Mouse (Mus musculus): ENCODE measurements around the gene Cd40lg. TPM values are rescaled to one million over a fixed set of nuclear protein-coding genes. Genes with fewer than 3 reads are reported as not detected.

The Cd40lg gene
- polyA plus RNA-seq, 1 experiment = not detected

DNA sequence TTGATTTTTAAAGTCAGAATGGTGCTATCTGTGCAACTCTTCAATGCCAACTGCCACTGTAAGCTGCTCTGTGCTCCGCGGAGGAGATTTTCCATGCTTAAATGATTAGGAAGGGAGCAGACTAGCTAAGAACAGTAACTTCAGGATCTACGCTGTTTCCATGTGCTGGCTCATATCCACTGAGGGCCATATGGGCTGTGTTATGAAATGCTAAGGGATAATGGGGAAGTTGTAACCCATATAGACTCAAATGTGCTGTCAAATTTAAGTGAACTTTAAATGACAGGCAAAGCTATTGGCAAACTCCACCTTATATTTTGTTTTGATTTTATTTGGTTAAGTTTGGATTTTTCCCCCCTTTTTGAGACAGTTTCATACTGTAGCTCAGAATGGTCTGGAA is 919 bp downstream of the Cd40lg start:
- peak; percentile 20 for DNase-seq (ENCODE audit: low read depth)
- TF ChIP-seq CTCF (IDR thresholded peaks at IDR 0.05; ENCODE audit: borderline replicate concordance, extremely low read depth, insufficient read depth, insufficient read length) (no peak), POLR2A (IDR thresholded peaks at IDR 0.05; ENCODE audit: borderline replicate concordance, extremely low read depth, insufficient read depth, insufficient read length, poor library complexity, severe bottlenecking) (no peak)

DNA sequence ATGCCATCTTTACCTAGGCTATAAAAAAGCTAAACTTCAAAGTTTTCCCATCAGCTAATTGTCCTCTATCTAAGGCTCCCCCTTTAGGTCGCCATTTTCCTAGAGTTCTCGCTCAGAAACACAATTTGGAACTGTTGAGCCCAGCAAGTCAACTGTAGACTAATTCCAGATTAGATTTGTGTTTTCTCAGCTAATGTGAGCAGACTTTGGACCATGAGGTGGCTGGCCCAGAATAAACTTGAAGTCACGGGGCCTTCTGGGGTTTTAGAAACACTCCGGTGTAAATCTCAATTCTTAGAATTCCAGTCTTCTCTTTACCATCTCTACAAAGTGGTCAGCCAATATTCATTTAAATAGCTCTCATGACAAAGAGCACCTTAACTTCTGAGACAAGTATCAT is 3.6 kb downstream of the Cd40lg start:
- TF ChIP-seq POLR2A (IDR thresholded peaks at IDR 0.05; ENCODE audit: borderline replicate concordance, extremely low read depth, insufficient read depth, insufficient read length, poor library complexity, severe bottlenecking) (no peak), CTCF (IDR thresholded peaks at IDR 0.05; ENCODE audit: borderline replicate concordance, extremely low read depth, insufficient read depth, insufficient read length) (no peak)
- DNase-seq (ENCODE audit: low read depth) = no peak

DNA sequence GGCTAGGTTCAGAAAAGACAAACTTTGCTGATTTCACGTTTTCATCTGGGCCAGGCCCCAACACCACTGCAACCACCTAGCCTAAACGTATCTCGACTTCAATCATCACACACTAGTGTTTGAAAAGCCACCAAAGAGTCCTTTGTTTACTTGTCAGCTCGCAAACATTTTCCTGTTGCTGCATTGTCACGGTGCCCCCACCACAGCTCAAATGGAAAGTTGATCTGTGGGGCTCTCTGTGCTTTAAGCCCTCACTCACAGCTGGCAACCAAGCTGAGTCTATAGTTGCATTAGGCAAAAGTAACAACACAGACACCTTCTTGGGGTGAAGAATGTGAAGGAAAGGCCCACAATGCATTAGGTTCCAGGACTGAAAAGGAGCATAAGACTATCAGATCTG is 4.3 kb downstream of the Cd40lg start:
- TF ChIP-seq POLR2A (IDR thresholded peaks at IDR 0.05; ENCODE audit: borderline replicate concordance, extremely low read depth, insufficient read depth, insufficient read length, poor library complexity, severe bottlenecking) (no peak), CTCF (IDR thresholded peaks at IDR 0.05; ENCODE audit: borderline replicate concordance, extremely low read depth, insufficient read depth, insufficient read length) (no peak)

DNA sequence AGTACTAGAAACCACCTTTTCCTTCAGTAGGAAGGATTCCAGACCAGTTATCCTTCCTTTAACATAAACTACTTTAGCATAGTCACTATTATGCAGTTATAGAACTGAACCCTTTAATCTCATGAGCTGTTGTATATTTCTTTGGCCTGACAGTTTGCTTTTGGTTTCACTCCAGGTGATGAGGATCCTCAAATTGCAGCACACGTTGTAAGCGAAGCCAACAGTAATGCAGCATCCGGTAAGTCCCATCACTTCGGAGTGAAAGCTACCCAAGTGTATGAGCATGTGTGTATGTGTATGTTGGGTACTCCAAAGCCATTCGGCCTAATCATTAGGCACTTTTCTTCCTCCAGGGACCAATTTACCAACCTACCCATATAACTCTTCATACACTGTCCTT is 7.6 kb downstream of the Cd40lg start:
- DNase-seq (ENCODE audit: low read depth) = no peak
- no peak for TF ChIP-seq CTCF (IDR thresholded peaks at IDR 0.05; ENCODE audit: borderline replicate concordance, extremely low read depth, insufficient read depth, insufficient read length)
- no peak for TF ChIP-seq POLR2A (IDR thresholded peaks at IDR 0.05; ENCODE audit: borderline replicate concordance, extremely low read depth, insufficient read depth, insufficient read length, poor library complexity, severe bottlenecking)

More for the DNA sequence above, 4.3 kb downstream of the Cd40lg start:
- no peak for DNase-seq (ENCODE audit: low read depth)

DNA sequence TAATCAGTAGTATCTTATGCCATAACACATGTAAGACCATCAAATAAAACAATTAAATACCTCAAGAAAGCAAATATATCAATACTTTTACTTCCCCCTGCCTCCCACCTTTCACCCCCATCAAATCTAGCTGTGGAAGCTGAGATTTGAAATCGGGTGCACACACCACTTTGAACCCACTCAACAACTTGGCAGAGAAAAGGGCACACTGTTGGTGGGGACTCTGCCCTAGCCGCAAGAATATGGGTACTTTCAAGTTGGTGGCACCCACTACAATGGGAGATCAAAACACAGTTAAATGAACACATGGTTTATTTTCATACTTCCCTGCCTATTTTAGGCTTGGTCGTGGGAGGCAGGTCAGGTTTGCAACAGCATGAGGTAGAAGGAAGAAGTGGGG is 9.9 kb downstream of the Cd40lg start:
- no peak for DNase-seq (ENCODE audit: low read depth)
- TF ChIP-seq CTCF (IDR thresholded peaks at IDR 0.05; ENCODE audit: borderline replicate concordance, extremely low read depth, insufficient read depth, insufficient read length) = no peak
- no peak for TF ChIP-seq POLR2A (IDR thresholded peaks at IDR 0.05; ENCODE audit: borderline replicate concordance, extremely low read depth, insufficient read depth, insufficient read length, poor library complexity, severe bottlenecking)

DNA sequence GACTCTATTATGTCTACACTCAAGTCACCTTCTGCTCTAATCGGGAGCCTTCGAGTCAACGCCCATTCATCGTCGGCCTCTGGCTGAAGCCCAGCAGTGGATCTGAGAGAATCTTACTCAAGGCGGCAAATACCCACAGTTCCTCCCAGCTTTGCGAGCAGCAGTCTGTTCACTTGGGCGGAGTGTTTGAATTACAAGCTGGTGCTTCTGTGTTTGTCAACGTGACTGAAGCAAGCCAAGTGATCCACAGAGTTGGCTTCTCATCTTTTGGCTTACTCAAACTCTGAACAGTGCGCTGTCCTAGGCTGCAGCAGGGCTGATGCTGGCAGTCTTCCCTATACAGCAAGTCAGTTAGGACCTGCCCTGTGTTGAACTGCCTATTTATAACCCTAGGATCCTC is 11.4 kb downstream of the Cd40lg start:
- DNase-seq (ENCODE audit: low read depth) = peak; percentile 46

DNA sequence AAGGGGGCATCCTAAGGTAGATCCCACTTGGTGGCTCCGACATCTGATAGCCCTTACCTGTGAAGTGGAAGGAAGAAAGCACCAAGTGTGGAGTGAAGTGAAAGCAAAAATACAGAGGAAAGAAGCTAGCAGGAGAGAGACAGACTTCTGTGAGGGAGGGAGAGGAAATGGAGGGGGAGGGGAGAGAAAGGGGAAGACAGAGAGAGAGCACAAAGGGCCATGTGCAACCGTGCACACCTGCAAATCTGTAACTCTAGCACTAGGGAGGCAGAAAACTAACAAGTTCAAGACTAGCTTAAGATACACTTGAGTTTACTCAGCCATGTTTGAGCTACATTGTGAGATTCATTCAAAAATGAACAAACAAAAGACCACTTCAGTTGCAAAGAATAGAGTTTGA is 16.2 kb downstream of the Cd40lg start:
- DNase-seq (ENCODE audit: low read depth) = no peak

More for the DNA sequence above, 11.4 kb downstream of the Cd40lg start:
- TF ChIP-seq POLR2A (IDR thresholded peaks at IDR 0.05; ENCODE audit: borderline replicate concordance, extremely low read depth, insufficient read depth, insufficient read length, poor library complexity, severe bottlenecking) (no peak), CTCF (IDR thresholded peaks at IDR 0.05; ENCODE audit: borderline replicate concordance, extremely low read depth, insufficient read depth, insufficient read length) (no peak)

DNA sequence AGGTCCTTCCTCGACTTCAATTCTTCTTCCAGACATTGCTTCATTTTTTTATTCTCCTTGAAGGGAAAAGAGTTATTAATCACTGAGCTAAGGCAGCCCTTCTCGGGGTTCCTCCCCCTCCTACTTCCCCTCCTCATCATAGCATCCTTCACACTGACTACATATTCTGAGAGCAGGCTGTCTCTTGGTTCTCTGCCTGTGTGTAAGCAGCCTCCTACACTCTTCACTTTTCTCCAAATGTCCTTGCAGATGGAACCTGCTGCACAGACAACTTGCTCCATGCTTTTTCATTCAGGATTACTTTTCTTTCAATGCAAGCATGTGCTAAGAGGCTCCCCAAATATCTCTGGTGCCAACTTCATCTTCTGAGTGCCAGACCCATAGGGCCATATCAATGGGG is 21.7 kb downstream of the Cd40lg start:
- no peak for DNase-seq (ENCODE audit: low read depth)
- TF ChIP-seq CTCF (IDR thresholded peaks at IDR 0.05; ENCODE audit: borderline replicate concordance, extremely low read depth, insufficient read depth, insufficient read length) (no peak), POLR2A (IDR thresholded peaks at IDR 0.05; ENCODE audit: borderline replicate concordance, extremely low read depth, insufficient read depth, insufficient read length, poor library complexity, severe bottlenecking) (no peak)

More for the DNA sequence above, 16.2 kb downstream of the Cd40lg start:
- TF ChIP-seq POLR2A (IDR thresholded peaks at IDR 0.05; ENCODE audit: borderline replicate concordance, extremely low read depth, insufficient read depth, insufficient read length, poor library complexity, severe bottlenecking) (no peak), CTCF (IDR thresholded peaks at IDR 0.05; ENCODE audit: borderline replicate concordance, extremely low read depth, insufficient read depth, insufficient read length) (no peak)

DNA sequence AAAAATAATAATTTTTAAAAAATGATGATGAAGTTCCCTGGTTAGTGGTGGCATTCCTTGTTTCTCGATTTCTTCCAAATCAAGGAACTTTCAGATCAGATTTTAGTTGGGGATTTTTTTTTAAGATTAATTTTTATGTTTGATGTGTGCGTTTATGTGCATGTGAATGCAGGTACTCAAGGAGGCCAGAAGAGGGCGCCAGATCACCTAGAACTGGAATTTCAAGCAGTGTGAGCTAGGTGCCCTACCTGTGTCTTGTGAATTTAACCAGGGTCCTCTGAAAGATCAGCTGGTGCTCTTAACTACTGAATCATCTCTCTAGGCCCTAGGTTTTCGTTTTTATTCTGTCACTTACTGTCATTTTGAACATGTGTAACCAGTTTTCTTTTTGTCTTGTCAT is 24.0 kb downstream of the Cd40lg start:
- TF ChIP-seq POLR2A (IDR thresholded peaks at IDR 0.05; ENCODE audit: borderline replicate concordance, extremely low read depth, insufficient read depth, insufficient read length, poor library complexity, severe bottlenecking) = no peak
- no peak for TF ChIP-seq CTCF (IDR thresholded peaks at IDR 0.05; ENCODE audit: borderline replicate concordance, extremely low read depth, insufficient read depth, insufficient read length)
- no peak for DNase-seq (ENCODE audit: low read depth)

DNA sequence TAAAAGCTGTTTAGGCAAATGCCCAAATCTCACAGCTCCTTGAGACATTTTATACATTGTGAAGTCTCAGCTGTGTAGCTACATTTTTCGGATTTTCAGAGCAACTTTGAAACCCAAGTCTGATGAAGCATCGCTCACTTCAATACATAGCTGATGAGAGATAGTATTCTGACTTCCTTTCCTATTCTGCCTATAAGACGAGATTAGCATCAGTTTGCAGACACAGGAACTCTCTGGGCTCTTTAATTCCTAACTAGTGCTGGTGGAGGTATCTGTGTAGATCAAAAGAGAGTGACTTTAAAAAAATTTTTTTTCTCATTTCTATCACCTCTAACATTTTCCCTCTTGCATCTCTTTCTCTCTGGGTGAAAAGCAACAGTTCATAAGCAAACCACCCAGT is 26.6 kb downstream of the Cd40lg start:
- no peak for TF ChIP-seq CTCF (IDR thresholded peaks at IDR 0.05; ENCODE audit: borderline replicate concordance, extremely low read depth, insufficient read depth, insufficient read length)
- no peak for TF ChIP-seq POLR2A (IDR thresholded peaks at IDR 0.05; ENCODE audit: borderline replicate concordance, extremely low read depth, insufficient read depth, insufficient read length, poor library complexity, severe bottlenecking)
- DNase-seq (ENCODE audit: low read depth) = no peak

DNA sequence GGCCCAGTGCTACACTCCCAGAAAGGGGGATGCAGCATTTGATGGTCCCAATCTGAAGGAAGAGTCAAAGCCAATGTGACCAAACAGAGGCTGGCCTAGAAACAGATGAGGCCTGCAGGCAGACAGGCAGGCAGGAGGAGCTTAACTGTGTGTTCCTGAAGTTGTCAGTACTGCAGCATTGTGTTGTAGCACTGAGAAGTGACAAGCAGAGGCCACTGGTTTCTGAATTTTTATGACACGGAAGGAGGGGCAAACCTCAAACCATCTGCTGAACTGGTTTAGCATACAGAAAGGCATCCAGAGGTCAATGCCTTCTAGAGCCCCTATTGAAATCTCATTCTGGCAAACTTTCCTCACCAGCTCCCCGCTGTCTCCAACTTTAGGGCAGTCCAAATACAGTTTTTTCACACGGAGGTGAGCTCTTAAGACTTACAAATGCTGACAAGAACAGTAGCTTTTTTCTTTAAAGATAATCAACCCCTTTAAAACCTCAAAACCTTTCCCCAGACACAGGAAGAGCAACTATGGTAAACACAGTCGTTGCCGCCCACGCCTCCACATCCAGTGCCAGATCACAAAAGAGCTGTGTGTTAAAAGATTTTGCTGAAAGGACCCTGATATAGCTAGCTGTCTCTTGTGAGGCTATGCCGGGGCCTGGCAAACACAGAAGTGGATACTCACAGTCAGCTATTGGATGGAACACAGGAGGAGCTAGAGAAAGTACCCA is 41.5 kb downstream of the Cd40lg start:
- DNase-seq (ENCODE audit: low read depth) = no peak
- no peak for TF ChIP-seq CTCF (IDR thresholded peaks at IDR 0.05; ENCODE audit: borderline replicate concordance, extremely low read depth, insufficient read depth, insufficient read length)
- no peak for TF ChIP-seq POLR2A (IDR thresholded peaks at IDR 0.05; ENCODE audit: borderline replicate concordance, extremely low read depth, insufficient read depth, insufficient read length, poor library complexity, severe bottlenecking)

DNA sequence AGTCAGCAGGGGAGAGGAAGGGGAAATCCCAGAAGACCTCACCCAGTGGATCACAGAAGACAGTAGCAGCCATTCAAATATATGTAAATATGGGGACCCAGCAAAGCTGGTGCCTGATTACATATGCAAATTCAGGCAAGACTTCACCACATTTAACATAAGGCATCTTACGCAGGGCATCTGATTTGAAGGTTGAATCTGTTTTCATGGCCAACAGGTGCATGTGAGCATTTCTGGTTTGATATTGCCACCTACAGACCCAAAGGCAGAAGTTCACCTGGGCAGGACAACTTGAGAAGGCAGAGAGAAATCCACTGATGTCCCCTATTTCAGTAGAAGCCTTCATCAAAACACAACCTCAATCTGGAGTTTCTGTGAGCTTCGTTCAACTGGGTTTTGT is 48.8 kb downstream of the Cd40lg start:
- TF ChIP-seq CTCF (IDR thresholded peaks at IDR 0.05; ENCODE audit: borderline replicate concordance, extremely low read depth, insufficient read depth, insufficient read length) = peak; percentile 54; the same call in 1 of the 2 replicates
- no peak for TF ChIP-seq POLR2A (IDR thresholded peaks at IDR 0.05; ENCODE audit: borderline replicate concordance, extremely low read depth, insufficient read depth, insufficient read length, poor library complexity, severe bottlenecking)
- peak; percentile 60 for DNase-seq (ENCODE audit: low read depth)

Data from brain, embryonic 14.5 days (tissue).